Mouse (Mus musculus) C2C12 (cell line): ENCODE results near the gene Dpf3.

Experiments
- CTCF ChIP-seq: IDR thresholded peaks from one replicate; pipeline ENCODE4 v1.5.1; 2011; ENCODE audit not compliant: control insufficient read depth, insufficient read depth, insufficient read length
- MYOD1 ChIP-seq: IDR thresholded peaks from one replicate; pipeline ENCODE4 v1.6.1; 2011; ENCODE audit warnings: low read depth; ENCODE audit not compliant: control insufficient read depth, insufficient read length

DNA sequence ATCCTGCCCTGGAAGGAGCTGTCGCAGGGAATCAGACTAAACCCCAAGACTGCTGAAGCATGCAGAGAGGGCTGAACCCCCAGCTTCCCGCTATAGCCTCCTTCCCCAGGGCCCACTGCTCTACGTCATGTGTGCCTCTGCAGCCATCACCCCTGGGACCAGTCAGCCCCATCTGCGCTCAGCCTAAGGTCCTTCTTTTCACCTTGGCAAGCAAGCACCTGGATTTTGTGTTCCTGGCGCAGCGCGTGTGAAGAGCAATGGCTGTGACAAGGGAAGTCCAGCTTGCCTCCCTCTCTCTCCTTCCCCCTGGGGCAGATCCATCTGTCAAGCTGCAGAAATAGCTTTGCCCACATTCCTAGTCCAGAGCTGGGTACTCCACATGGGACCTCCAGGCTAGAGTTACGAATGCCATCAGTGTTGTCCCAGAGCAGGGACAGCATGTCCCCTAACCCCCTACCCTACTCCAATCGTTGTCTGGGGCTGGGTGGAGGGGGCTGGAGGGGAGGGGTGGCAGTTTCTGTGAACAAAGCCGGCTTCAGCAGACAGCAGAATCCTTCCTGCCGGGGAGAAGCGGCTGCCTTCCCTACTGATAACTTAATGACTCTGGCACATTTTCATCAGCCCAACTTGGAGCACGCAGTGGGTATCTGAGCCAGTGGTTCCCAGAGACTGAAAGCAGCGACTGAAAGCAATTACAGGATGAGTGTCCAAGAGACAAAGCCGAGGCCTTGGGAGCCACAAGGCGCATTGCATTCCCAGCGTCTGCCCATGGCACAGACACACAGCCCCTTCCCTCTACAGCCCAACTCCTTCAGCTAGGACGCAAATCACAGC, 185.0 kb downstream of the Dpf3 start:
- no peak for TF ChIP-seq CTCF
- no peak for TF ChIP-seq MYOD1
